Mouse (Mus musculus) G1E (cell line): Measurements from ENCODE around the gene Gripap1.

Experiments used
- CTCF ChIP-seq: IDR thresholded peaks from 2 replicates; pipeline ENCODE4 v1.5.1; 2012; ENCODE audit warnings: low read depth, low read length, inconsistent platforms, mixed read lengths
- GATA1 ChIP-seq: IDR thresholded peaks from 2 replicates; pipeline ENCODE4 v1.6.1; 2012; ENCODE audit warnings: borderline replicate concordance, low read length, inconsistent platforms, mixed read lengths
- GATA2 ChIP-seq: IDR thresholded peaks from 2 replicates; pipeline ENCODE4 v1.6.1; 2012; ENCODE audit warnings: low read depth, low read length, inconsistent platforms, borderline replicate concordance
- POLR2AphosphoS5 ChIP-seq: IDR thresholded peaks from 2 replicates; pipeline ENCODE4 v1.6.1; 2012; ENCODE audit warnings: low read depth, low read length, inconsistent platforms; ENCODE audit not compliant: insufficient replicate concordance
- TAL1 ChIP-seq: conservative IDR thresholded peaks from 2 replicates; pipeline ENCODE4 v1.6.1; 2012; ENCODE audit warnings: low read depth, low read length, inconsistent platforms, mixed read lengths

GRCm38 (mm10) chrX:7775501-7776205, 13.9 kb upstream of the Gripap1 start:
- TF ChIP-seq CTCF, result no peak
- TF ChIP-seq GATA2, result no peak
- TF ChIP-seq TAL1, result no peak
- no peak for TF ChIP-seq GATA1
- TF ChIP-seq POLR2AphosphoS5, result no peak
